Mouse (Mus musculus) heart, adult 2 months (tissue): ENCODE measurements around the gene Psmd6.

Experiments used
- CTCF ChIP-seq: fragments of 200-600 bp; IDR thresholded peaks from 2 replicates; pipeline ENCODE4 v1.8.1; 2022; ENCODE audit warnings: antibody characterized with exemption, mild to moderate bottlenecking, moderate library complexity
- EP300 ChIP-seq: fragments of 200-500 bp; IDR thresholded peaks from 2 replicates; pipeline ENCODE4 v1.6.1; 2011; ENCODE audit warnings: low read depth, low read length, control low read depth; ENCODE audit not compliant: insufficient read depth
- POLR2A ChIP-seq: fragments of 200-500 bp; IDR thresholded peaks from 2 replicates; pipeline ENCODE4 v1.6.1; 2011; ENCODE audit warnings: mild to moderate bottlenecking, low read depth, low read length, control low read depth; ENCODE audit not compliant: insufficient read depth

GRCm38 (mm10) chr14:14100773-14101280 lies 20.0 kb downstream of the Psmd6 start:
- TF ChIP-seq EP300 (no peak), CTCF (no peak), POLR2A (no peak)
